Mouse (Mus musculus) heart, embryonic 11.5 days (tissue): ENCODE measurements around the gene Nectin4. TPM values are rescaled to one million over a fixed set of nuclear protein-coding genes. Genes with fewer than 3 reads are reported as not detected.
"Not testable (repeated sequence)": the region's sequence is repeated elsewhere in the genome, so short reads cannot be mapped to it uniquely, and the experiment has no call there.

Source experiments
- ATAC-seq: fragments of 200-750 bp; cut with Nextera tagmentation; replicated peaks from 2 replicates; pipeline ENCODE4 v1.8.0; 2017; ENCODE audit warnings: moderate library complexity; ENCODE audit not compliant: insufficient number of reproducible peaks, low FRiP score, low TSS enrichment
- H3K27ac ChIP-seq: fragments of 300-500 bp; sonication (generic); 2 replicates; pipeline ENCODE4 v1.5.1; 2014; ENCODE audit warnings: mild to moderate bottlenecking, low read depth, low read length
- H3K27me3 ChIP-seq: fragments of 300-500 bp; sonication (generic); 2 replicates; pipeline ENCODE4 v1.6.1; 2014; ENCODE audit warnings: mild to moderate bottlenecking, low read length, mixed read lengths; ENCODE audit not compliant: control insufficient read depth, insufficient read depth
- H3K36me3 ChIP-seq: fragments of 300-500 bp; sonication (generic); 2 replicates; pipeline ENCODE4 v1.6.1; 2014; ENCODE audit warnings: mild to moderate bottlenecking, low read length, moderate library complexity, mixed read lengths; ENCODE audit not compliant: control insufficient read depth, insufficient read depth
- H3K4me1 ChIP-seq: fragments of 300-500 bp; sonication (generic); 2 replicates; pipeline ENCODE4 v1.6.1; 2014; ENCODE audit warnings: low read length; ENCODE audit not compliant: control insufficient read depth, insufficient read depth
- H3K4me2 ChIP-seq: fragments of 300-500 bp; sonication (generic); 2 replicates; pipeline ENCODE4 v1.6.1; 2014; ENCODE audit warnings: mild to moderate bottlenecking, moderate library complexity
- H3K4me3 ChIP-seq: fragments of 300-500 bp; sonication (generic); 2 replicates; pipeline ENCODE4 v1.5.1; 2014; ENCODE audit warnings: low read depth, low read length
- H3K9ac ChIP-seq: fragments of 300-500 bp; sonication (generic); 2 replicates; pipeline ENCODE4 v1.6.1; 2014; ENCODE audit warnings: mild to moderate bottlenecking, low read depth, low read length, moderate library complexity
- H3K9me3 ChIP-seq: fragments of 300-500 bp; sonication (generic); replicated peaks from 2 replicates; pipeline ENCODE4 v1.6.1; 2016; ENCODE audit warnings: low read length; ENCODE audit not compliant: control insufficient read depth
- WGBS: fragments of 180-500 bp; shearing (Covaris S2); extraction: QIAGEN DNeasy Blood & Tissue Kit; methylation state at CpG from one replicate; pipeline ENCODE4 v1.1.7; 2014; ENCODE audit not compliant: insufficient replicate concordance; 5-methylcytosine and 5-hydroxymethylcytosine counted together
- polyA plus RNA-seq: library from polyadenylated mRNA; unstranded; fragments of >200 nt; fragmentation: Nextera tagmentation; extraction: Ambion mirVana; gene quantifications from 2 replicates; pipeline ENCODE4 v1.2.1, GENCODE M21; 2014

Nectin4 gene
- polyA plus RNA-seq, result 0.08 and 0.20 TPM in 2 replicates

GRCm38 (mm10) chr1:171369845-171370556 lies at the start of gene Nectin4:
Nectin4 (plus strand) TSS chr1:171370099.
- Histone ChIP-seq H3K4me3 (no peak within 1 kb of the TSS), H3K4me1 (no peaks in the 10 kb centered on the region), H3K4me2 (no peak within 1 kb of the TSS), H3K27ac (no peak within 1 kb of the TSS), H3K27me3 (peaks cover 9% of the 10 kb centered on the region; the same call in 1 of the 2 replicates), H3K9ac (no peak within 1 kb of the TSS), H3K9me3 (no peaks in the 10 kb centered on the region), H3K36me3 (no peaks in the 10 kb centered on the region)
- WGBS, result 30% methylated on average over 20 of the region's 20 CpGs
- no peak for ATAC-seq

GRCm38 (mm10) chr1:171320151-171320550 lies 49.7 kb upstream of the Nectin4 start:
- 15% methylated on average over 5 of the region's 5 CpGs for WGBS
- H3K9ac ChIP-seq, result peak overlapping the region; percentile 56; the same call in 1 of the 2 replicates
- no peaks in the 10 kb centered on the region for H3K27me3 ChIP-seq
- H3K36me3 ChIP-seq, result peaks cover 3% of the 10 kb centered on the region; the same call in 1 of the 2 replicates
- peak overlapping the region; percentile 57 for H3K4me2 ChIP-seq
- no peaks in the 10 kb centered on the region; the same call in 1 of the 2 replicates for H3K9me3 ChIP-seq
- peak overlapping the region; percentile 25 for H3K4me3 ChIP-seq
- ATAC-seq, result no peak
- H3K4me1 ChIP-seq, result no peaks in the 10 kb centered on the region
- no peak overlapping the region for H3K27ac ChIP-seq

GRCm38 (mm10) chr1:171321415-171321814 lies 48.5 kb upstream of the Nectin4 start:
- H3K4me1 ChIP-seq, result no peaks in the 10 kb centered on the region; the same call in 1 of the 2 replicates
- peaks cover 3% of the 10 kb centered on the region; the same call in 1 of the 2 replicates for H3K36me3 ChIP-seq
- H3K27ac ChIP-seq, result no peak overlapping the region
- no peak overlapping the region for H3K4me3 ChIP-seq
- H3K27me3 ChIP-seq, result no peaks in the 10 kb centered on the region
- no peak overlapping the region for H3K9ac ChIP-seq
- ATAC-seq, result no peak
- no peaks in the 10 kb centered on the region for H3K9me3 ChIP-seq
- H3K4me2 ChIP-seq, result no peak overlapping the region

GRCm38 (mm10) chr1:171322012-171322411 lies 47.9 kb upstream of the Nectin4 start:
- Histone ChIP-seq H3K4me1 (no peaks in the 10 kb centered on the region; the same call in 1 of the 2 replicates), H3K4me3 (no peak overlapping the region), H3K9me3 (no peaks in the 10 kb centered on the region), H3K27ac (no peak overlapping the region), H3K9ac (no peak overlapping the region), H3K36me3 (peaks cover 3% of the 10 kb centered on the region; the same call in 1 of the 2 replicates), H3K4me2 (no peak overlapping the region), H3K27me3 (no peaks in the 10 kb centered on the region)
- 70% methylated on average over 1 of the region's 1 CpGs for WGBS
- no peak for ATAC-seq

- H3K9ac ChIP-seq, result no peak overlapping the region
- H3K27ac ChIP-seq, result no peak overlapping the region
- H3K9me3 ChIP-seq, result no peaks in the 10 kb centered on the region
- H3K36me3 ChIP-seq, result peaks cover 3% of the 10 kb centered on the region; the same call in 1 of the 2 replicates
- H3K4me3 ChIP-seq, result no peak overlapping the region
- 73% methylated on average over 2 of the region's 2 CpGs for WGBS
- H3K4me1 ChIP-seq, result peaks cover 7% of the 10 kb centered on the region; the same call in 1 of the 2 replicates
- no peak for ATAC-seq
- no peaks in the 10 kb centered on the region for H3K27me3 ChIP-seq
- H3K4me2 ChIP-seq, result no peak overlapping the region
These were observed 44.3 kb upstream of the Nectin4 start for GRCm38 (mm10) chr1:171325571-171325970.

- not testable (repeated sequence) for H3K9me3 ChIP-seq, H3K9ac ChIP-seq, H3K27ac ChIP-seq, H3K4me2 ChIP-seq, H3K4me3 ChIP-seq, ATAC-seq, H3K36me3 ChIP-seq, H3K27me3 ChIP-seq
- peaks cover 15% of the 10 kb centered on the region for H3K4me1 ChIP-seq
- 79% methylated on average over 4 of the region's 4 CpGs for WGBS
These were observed 43.3 kb upstream of the Nectin4 start for GRCm38 (mm10) chr1:171326588-171326987.

- no peaks in the 10 kb centered on the region for H3K27me3 ChIP-seq
- peak overlapping the region; percentile 85 for H3K9ac ChIP-seq
- H3K4me2 ChIP-seq, result peak overlapping the region; percentile 97
- peak overlapping the region; percentile 97 for H3K27ac ChIP-seq
- H3K4me1 ChIP-seq, result peaks cover 19% of the 10 kb centered on the region
- 30% methylated on average over 9 of the region's 9 CpGs for WGBS
- H3K36me3 ChIP-seq, result peaks cover 3% of the 10 kb centered on the region; the same call in 1 of the 2 replicates
- peak overlapping the region; percentile 68 for H3K4me3 ChIP-seq
- ATAC-seq, result no peak
- H3K9me3 ChIP-seq, result no peaks in the 10 kb centered on the region
These were observed 41.7 kb upstream of the Nectin4 start for GRCm38 (mm10) chr1:171328244-171328643.

- Histone ChIP-seq H3K4me3 (peak within 1 kb of the TSS; percentile 68), H3K27ac (peak within 1 kb of the TSS; percentile 97), H3K36me3 (peaks cover 3% of the 10 kb centered on the region; the same call in 1 of the 2 replicates), H3K4me2 (peak within 1 kb of the TSS; percentile 97), H3K9ac (peak within 1 kb of the TSS; percentile 85), H3K9me3 (no peaks in the 10 kb centered on the region), H3K27me3 (no peaks in the 10 kb centered on the region), H3K4me1 (peaks cover 19% of the 10 kb centered on the region)
- peak; percentile 84 for ATAC-seq
- under 1% methylated on average over 47 of the region's 48 CpGs for WGBS
These were observed 41.0 kb upstream of the Nectin4 start, which contains the start of gene Dedd for GRCm38 (mm10) chr1:171328839-171329432. Dedd (plus strand) TSS chr1:171329145.
